ENCODE assay signal across 9 mouse cellular contexts in genomic region chr4:130738527-130738926, GRCm38 (mm10). TPM values are rescaled to one million over a fixed set of nuclear protein-coding genes. Genes with fewer than 3 reads are reported as not detected.
DNase-seq lines count a peak whose midpoint lies in the region; ATAC-seq and TF ChIP-seq lines count a peak whose summit lies in the region.
"Had no signal": no experiment of that assay in that cellular context is flagged by ENCODE, and none has a peak within 500 bp of the region (broad histone marks: within the 10 kb centered on the region; RNA-seq: fewer than 3 reads in every experiment).

No protein-coding gene starts in this region.

- no peak for TF ChIP-seq POLR2A in kidney, adult 2 months (IDR thresholded peaks at IDR 0.05; ENCODE audit: low read depth, low read length)
- no peak for TF ChIP-seq POLR2A in liver, adult 2 months (IDR thresholded peaks at IDR 0.05; ENCODE audit: extremely low read depth, insufficient read depth, low read length)

- no peak overlapping the region for H3K4me2 ChIP-seq in neural tube, embryonic 13.5 days
- H3K4me2 ChIP-seq: heart, embryonic 13.5 days had no signal

- H3K9me3 ChIP-seq in G1E (replicated peaks) = no peaks in the 10 kb centered on the region
- H3K9me3 ChIP-seq in neural tube, embryonic 13.5 days = no peaks in the 10 kb centered on the region
- H3K9me3 ChIP-seq: heart, embryonic 13.5 days had no signal

- no peaks in the 10 kb centered on the region for H3K27me3 ChIP-seq in G1E (ENCODE audit: insufficient read depth, low read length)
- no peaks in the 10 kb centered on the region for H3K27me3 ChIP-seq in kidney, adult 2 months (replicated peaks; ENCODE audit: control insufficient read depth, insufficient read depth, low read length)
- H3K27me3 ChIP-seq in liver, adult 2 months (ENCODE audit: control insufficient read depth, insufficient read depth, low read length) = no peaks in the 10 kb centered on the region
- no peaks in the 10 kb centered on the region for H3K27me3 ChIP-seq in neural tube, embryonic 13.5 days
- H3K27me3 ChIP-seq: heart, embryonic 13.5 days had no signal

- H3K4me3 ChIP-seq in G1E (ENCODE audit: low read depth, low read length) = no peak overlapping the region
- H3K4me3 ChIP-seq in gastrocnemius, adult 2 months = no peak overlapping the region
- no peak overlapping the region for H3K4me3 ChIP-seq in kidney, adult 2 months (ENCODE audit: insufficient read depth, low read depth, low read length)
- H3K4me3 ChIP-seq in liver, adult 2 months (ENCODE audit: insufficient read depth, low read depth, low read length) = no peak overlapping the region
- no peak overlapping the region for H3K4me3 ChIP-seq in neural tube, embryonic 13.5 days
- H3K4me3 ChIP-seq: heart, embryonic 13.5 days had no signal

- peak; percentile 34 to 35 for DNase-seq in adrenal gland, adult 18-20 months (ENCODE audit: low spot score in 2 of 2)
- DNase-seq in adrenal gland, postnatal 4 days (ENCODE audit: low spot score in 2 of 2) = no peak
- DNase-seq in G1E (ENCODE audit: low spot score) = no peak
- DNase-seq in cerebellum, adult 9-10 months = peak; percentile 64
- peak; percentile 56 for DNase-seq in gastrocnemius, adult 2 months
- DNase-seq in kidney, adult 2 months = peak; percentile 73
- peak; percentile 66 for DNase-seq in liver, adult 2 months (ENCODE audit: extremely low read depth, low read depth, low spot score)

- peaks cover 81% of the 10 kb centered on the region for H3K36me3 ChIP-seq in G1E (replicated peaks)
- peaks cover 4% of the 10 kb centered on the region; the same call in 1 of the 2 replicates for H3K36me3 ChIP-seq in kidney, adult 2 months (ENCODE audit: control insufficient read depth, insufficient read depth, low read length)
- peaks cover 33% of the 10 kb centered on the region for H3K36me3 ChIP-seq in liver, adult 2 months (ENCODE audit: control insufficient read depth, insufficient read depth, low read length)
- H3K36me3 ChIP-seq in neural tube, embryonic 13.5 days = peaks cover 25% of the 10 kb centered on the region

- no peak overlapping the region for H3K9ac ChIP-seq in liver, adult 2 months (ENCODE audit: low read depth, low read length)
- no peak overlapping the region for H3K9ac ChIP-seq in neural tube, embryonic 13.5 days
- H3K9ac ChIP-seq: heart, embryonic 13.5 days had no signal

- H3K4me1 ChIP-seq in G1E (ENCODE audit: insufficient read depth, low read depth, low read length) = peaks cover 23% of the 10 kb centered on the region
- H3K4me1 ChIP-seq in kidney, adult 2 months (ENCODE audit: control insufficient read depth, insufficient read depth, low read length) = peaks cover 7% of the 10 kb centered on the region; the same call in 1 of the 2 replicates
- peaks cover 2% of the 10 kb centered on the region; the same call in 1 of the 2 replicates for H3K4me1 ChIP-seq in liver, adult 2 months (ENCODE audit: control insufficient read depth, insufficient read depth, low read length)
- H3K4me1 ChIP-seq in neural tube, embryonic 13.5 days (replicated peaks) = peaks cover 26% of the 10 kb centered on the region

- 48% methylated on average over 2 of the region's 2 CpGs for WGBS in kidney, adult 2 months
- 58% methylated on average over 2 of the region's 2 CpGs for WGBS in liver, adult 2 months
- 68% methylated on average over 2 of the region's 2 CpGs for WGBS in neural tube, embryonic 13.5 days

- peaks cover 28% of the 10 kb centered on the region for H3K79me2 ChIP-seq in liver, adult 2 months (ENCODE audit: control insufficient read depth, insufficient read depth, low read length)

- intact Hi-C loops in gastrocnemius, adult 2 months (cut with DNase I) = no loop called here

- no peak for ATAC-seq in G1E (ENCODE audit: extremely low read depth, insufficient number of reproducible peaks, low FRiP score, poor library complexity, severe bottlenecking)
- 0 out of 2 replicates have a peak, but pooled peaks have one; percentile 56 for ATAC-seq in neural tube, embryonic 13.5 days (ENCODE audit: low read depth)

- no peak overlapping the region for H3K27ac ChIP-seq in gastrocnemius, adult 2 months
- no peak overlapping the region for H3K27ac ChIP-seq in kidney, adult 2 months (ENCODE audit: insufficient read depth, low read depth, low read length)
- no peak overlapping the region for H3K27ac ChIP-seq in liver, adult 2 months (replicated peaks; ENCODE audit: insufficient read depth, low read depth, low read length)
- H3K27ac ChIP-seq in neural tube, embryonic 13.5 days (replicated peaks) = no peak overlapping the region
- H3K27ac ChIP-seq: heart, embryonic 13.5 days had no signal

- 0 out of 2 replicates have a peak, but pooled peaks have one; percentile 23 for TF ChIP-seq CTCF in G1E (IDR thresholded peaks at IDR 0.05; ENCODE audit: low read depth, low read length)
- TF ChIP-seq CTCF in gastrocnemius, adult 2 months (IDR thresholded peaks at IDR 0.05) = peak; percentile 77
- peak; percentile 46 for TF ChIP-seq CTCF in kidney, adult 2 months (conservative IDR thresholded peaks at IDR 0.05; ENCODE audit: insufficient read depth, insufficient read length, low read depth, low read length)
- TF ChIP-seq CTCF in liver, adult 2 months (IDR thresholded peaks at IDR 0.05; ENCODE audit: low read depth, low read length) = no peak

RNA-seq across cellular contexts. Expression of gene Sdc3, which starts 53.8 kb away (rescaled TPM):
- total RNA-seq in adrenal gland, adult 18-20 months (2021) = 100 to 1,000 TPM; 205 to 421 TPM
- total RNA-seq in adrenal gland, postnatal 4 days (2021) = 100 to 1,000 TPM; 230 to 243 TPM
- total RNA-seq in G1E (2014; fragmentation: Nextera tagmentation) (0.29 and 15.7 TPM in 2 replicates), G1E (2017) (0.05 and 0.06 TPM in 2 replicates)
- polyA plus RNA-seq in G1E (2012) = 0.01 TPM in 1 of 2 replicates, not detected in the other
- 10 to 100 TPM in 1 of 2 experiments, 1 to 10 TPM in 1; 8.5 to 12.5 TPM for total RNA-seq in gastrocnemius, adult 2 months (2021)
- 27.1 and 45.3 TPM in 2 replicates for polyA plus RNA-seq in kidney, adult 2 months (2012; rRNA removed)
- total RNA-seq in liver, adult 2 months (2014; rRNA removed) = 11.1 and 18.1 TPM in 2 replicates
- 23.2 and 37.1 TPM in 2 replicates for polyA plus RNA-seq in liver, adult 2 months (2012; rRNA removed)
- 76.9 and 78.8 TPM in 2 replicates for polyA plus RNA-seq in neural tube, embryonic 13.5 days (2015; fragmentation: Nextera tagmentation; extraction: Ambion mirVana)

Comparison
In these comparisons a context has a peak if more than half of its experiments do, and no peak if none do; other contexts are left out.
1. DNase-seq: peak in adrenal gland, adult 18-20 months (2 of 2), cerebellum, adult 9-10 months (single experiment), gastrocnemius, adult 2 months (single experiment), kidney, adult 2 months (single experiment) and liver, adult 2 months (single experiment); none in adrenal gland, postnatal 4 days (0 of 2) and G1E (single experiment).
2. RNA of gene Sdc3, which starts 53.8 kb away (total RNA-seq): 205 to 421 TPM in adrenal gland, adult 18-20 months and 230 to 243 TPM in adrenal gland, postnatal 4 days; 0.05 to 15.7 TPM in G1E, 8.5 to 12.5 TPM in gastrocnemius, adult 2 months and 11.1 to 18.1 TPM in liver, adult 2 months; every median in the first group is over 10 times any median in the second.